Mouse (Mus musculus) embryonic stem cell, embryonic (primary cell): ENCODE results near the gene Rd3.

Experiments used
- CTCF ChIA-PET, 4 experiments: fragments of 300-600 bp in 2 of 4; fragments of 350-600 bp in 2 of 4; sonication (Branson Sonifier 250); formaldehyde crosslinking; loops; one replicate each; lab custom pipeline; 2022; ENCODE audit warnings: inconsistent platforms in 2 of 4; lab: Charles Lee
- POLR2A ChIA-PET, 4 experiments: fragments of 300-600 bp in 2 of 4; fragments of 350-600 bp in 2 of 4; sonication (Branson Sonifier 250); formaldehyde crosslinking; loops; one replicate each; lab custom pipeline; 2022; ENCODE audit warnings: antibody characterized with exemption in 4 of 4, inconsistent platforms in 1 of 4; lab: Charles Lee

Rd3 gene

DNA sequence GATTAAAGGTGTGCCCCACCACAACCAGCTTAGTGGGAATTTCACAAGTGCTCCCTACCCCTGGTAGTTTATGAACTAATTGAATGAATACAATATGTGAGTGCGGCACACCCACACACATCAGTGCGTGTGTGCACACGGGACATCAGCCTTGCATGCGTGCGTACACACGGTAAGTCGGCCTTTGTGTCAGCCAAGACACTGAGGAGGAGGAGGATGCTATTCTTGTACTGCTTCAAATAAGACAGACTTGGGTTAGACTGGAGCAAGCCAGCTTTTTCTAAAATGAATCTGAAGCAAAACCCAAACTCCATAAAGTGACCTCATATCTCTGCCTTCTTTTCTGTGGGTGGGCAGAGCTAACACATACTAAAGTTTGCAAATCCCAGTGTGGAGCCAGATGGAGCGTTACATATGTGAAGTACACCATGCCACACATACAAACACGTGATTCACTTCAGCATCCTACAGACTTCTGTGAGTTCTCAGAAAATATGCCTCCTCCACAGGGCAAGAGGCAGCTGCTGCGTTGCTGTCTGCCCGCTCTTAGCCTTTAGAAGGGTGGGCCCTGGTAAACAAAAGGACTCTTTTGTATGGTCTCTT is 24.3 kb upstream of the Rd3 start:
- POLR2A ChIA-PET, result interaction anchor here in 2 of 4 experiments (0.9 to 4.2 kb wide), 5 partner anchors 10 to 130 kb away, joined by 3 to 16 read pairs (median 4); no protein-coding TSS in a partner anchor
- CTCF ChIA-PET, result interaction anchor here in 1 of 4 experiments (2.0 kb wide), 1 partner anchor 12 kb away, joined by 10 read pairs; no protein-coding TSS in a partner anchor

DNA sequence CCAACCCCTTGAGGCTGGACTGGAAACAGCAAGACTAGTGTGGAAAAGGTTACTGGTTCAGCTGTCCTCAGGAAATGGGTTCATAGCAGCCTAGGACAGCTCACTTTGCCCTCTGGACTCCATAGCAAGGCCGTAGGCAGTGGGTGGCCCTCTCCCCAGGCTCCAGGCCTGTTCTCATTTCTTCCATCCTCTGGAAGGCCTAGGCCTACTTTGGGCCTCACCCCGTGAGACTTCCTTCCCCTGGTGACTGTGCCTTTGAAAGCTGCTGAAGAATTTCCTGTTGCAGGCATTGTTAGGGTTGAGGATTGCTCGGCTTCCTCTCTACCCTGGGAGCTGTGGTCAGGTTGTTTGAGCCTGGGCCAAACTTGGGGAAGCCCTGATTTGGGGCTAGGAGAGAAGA is 22.1 kb upstream of the Rd3 start:
- ChIA-PET POLR2A (interaction anchor here in 3 of 4 experiments (1.2 to 4.2 kb wide), 9 partner anchors 9 to 133 kb away, joined by 3 to 16 read pairs (median 6); no protein-coding TSS in a partner anchor), CTCF (interaction anchor here in 2 of 4 experiments (0.9 to 4.1 kb wide), 3 partner anchors 9 to 379 kb away, joined by 3 to 14 read pairs (median 13); partner anchors contain the start of genes Dtl (in 1 of the 2) and Ints7 (in 1 of the 2))

DNA sequence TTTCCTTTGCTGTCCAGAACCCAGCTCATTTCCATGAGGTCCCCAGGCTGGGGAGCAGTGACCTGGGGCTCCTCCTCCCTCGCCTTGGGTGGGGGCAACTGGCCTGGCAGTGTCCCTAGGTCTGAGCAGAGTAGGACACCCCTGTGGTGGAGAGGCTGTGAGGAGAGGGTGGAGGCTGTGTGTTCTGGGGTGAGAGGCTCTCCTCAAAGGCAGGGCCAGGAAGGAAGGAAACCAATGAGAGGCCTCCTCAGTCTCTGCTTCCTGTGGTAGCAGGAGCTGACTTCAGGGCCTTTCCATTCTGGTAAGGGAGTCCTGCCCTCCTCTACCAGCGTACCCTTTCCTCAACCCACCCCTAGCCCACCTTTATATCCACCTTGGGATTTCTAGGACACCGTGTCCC is 20.9 kb upstream of the Rd3 start:
- ChIA-PET POLR2A (interaction anchor here in 3 of 4 experiments (0.8 to 4.2 kb wide), 11 partner anchors 8 to 121 kb away, joined by 3 to 16 read pairs (median 3); no protein-coding TSS in a partner anchor), CTCF (interaction anchor here in 2 of 4 experiments (0.7 to 4.1 kb wide), 2 partner anchors 8 to 9 kb away, joined by 3 to 14 read pairs; no protein-coding TSS in a partner anchor)

DNA sequence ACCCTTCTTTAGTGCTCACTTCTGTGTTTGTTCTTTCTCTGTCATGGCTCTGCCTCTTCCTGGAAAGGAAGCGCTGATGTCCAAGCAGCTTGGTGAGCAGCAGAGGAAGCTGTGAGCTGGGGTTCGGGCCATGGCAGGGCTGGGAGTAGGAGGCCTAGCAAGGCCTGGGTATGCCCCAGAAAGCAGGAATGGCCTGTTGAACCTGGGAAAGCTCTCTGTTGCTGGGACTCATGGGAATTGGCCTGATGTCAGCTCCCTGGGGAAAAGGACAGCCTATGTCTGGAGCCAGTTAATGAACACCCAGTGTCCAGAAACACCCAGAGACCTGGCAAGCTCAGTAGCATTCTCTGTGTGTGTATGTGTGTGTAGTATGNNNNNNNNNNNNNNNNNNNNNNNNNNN is 20.3 kb upstream of the Rd3 start:
- ChIA-PET CTCF (interaction anchor here in 2 of 4 experiments (0.7 to 4.1 kb wide), 2 partner anchors 8 kb away, joined by 3 to 14 read pairs; no protein-coding TSS in a partner anchor), POLR2A (interaction anchor here in 3 of 4 experiments (0.8 to 2.9 kb wide), 8 partner anchors 10 to 122 kb away, joined by 3 to 12 read pairs (median 3); no protein-coding TSS in a partner anchor)

DNA sequence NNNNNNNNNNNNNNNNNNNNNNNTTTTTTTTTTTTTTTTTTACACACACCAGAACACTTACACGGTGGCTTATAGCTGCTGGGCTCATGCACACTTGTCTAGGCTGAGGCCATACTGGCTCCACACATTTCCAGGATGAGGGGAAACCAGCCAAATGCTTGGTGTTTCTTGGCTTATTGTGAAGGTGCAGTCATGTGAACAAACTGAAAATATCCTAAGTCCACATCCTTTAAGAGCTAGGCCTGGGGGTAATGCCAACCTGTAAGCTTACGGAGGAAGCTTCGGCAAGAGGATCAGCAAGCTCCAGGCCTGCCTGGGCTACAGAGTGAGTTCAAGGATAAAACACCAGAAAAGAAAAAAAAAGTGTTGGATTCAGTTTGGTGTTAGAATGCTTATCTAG is 19.8 kb upstream of the Rd3 start:
- ChIA-PET CTCF (interaction anchor here (0.7 to 4.1 kb wide), 4 partner anchors 7 to 785 kb away, joined by 3 to 14 read pairs (median 4); partner anchors contain the start of gene Traf5 (in 1 of the 4)), POLR2A (interaction anchor here in 3 of 4 experiments (0.6 to 2.9 kb wide), 9 partner anchors 11 to 122 kb away, joined by 3 to 12 read pairs (median 3); no protein-coding TSS in a partner anchor)

DNA sequence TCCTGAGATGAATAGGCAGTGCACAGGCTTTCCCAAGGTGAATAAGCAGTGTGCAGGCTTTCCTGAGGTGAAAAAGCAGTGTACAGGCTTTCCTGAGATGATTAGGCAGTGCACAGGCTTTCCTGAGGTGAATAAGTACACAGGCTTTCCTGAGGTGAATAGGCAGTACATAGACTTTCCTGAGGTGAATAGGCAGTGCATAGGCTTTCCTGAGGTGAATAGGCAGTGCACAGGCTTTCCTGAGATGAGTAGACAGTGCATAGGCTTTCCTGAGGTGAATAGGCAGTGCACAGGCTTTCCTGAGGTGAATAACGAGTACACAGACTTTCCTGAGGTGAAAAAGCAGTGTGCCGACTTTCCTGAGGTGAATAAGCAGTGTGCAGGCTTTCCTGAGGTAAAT is 16.2 kb upstream of the Rd3 start:
- CTCF ChIA-PET, result no interaction called here
- POLR2A ChIA-PET, result interaction anchor here in 1 of 4 experiments (1.2 kb wide), 1 partner anchor 14 kb away, joined by 6 read pairs; no protein-coding TSS in a partner anchor

DNA sequence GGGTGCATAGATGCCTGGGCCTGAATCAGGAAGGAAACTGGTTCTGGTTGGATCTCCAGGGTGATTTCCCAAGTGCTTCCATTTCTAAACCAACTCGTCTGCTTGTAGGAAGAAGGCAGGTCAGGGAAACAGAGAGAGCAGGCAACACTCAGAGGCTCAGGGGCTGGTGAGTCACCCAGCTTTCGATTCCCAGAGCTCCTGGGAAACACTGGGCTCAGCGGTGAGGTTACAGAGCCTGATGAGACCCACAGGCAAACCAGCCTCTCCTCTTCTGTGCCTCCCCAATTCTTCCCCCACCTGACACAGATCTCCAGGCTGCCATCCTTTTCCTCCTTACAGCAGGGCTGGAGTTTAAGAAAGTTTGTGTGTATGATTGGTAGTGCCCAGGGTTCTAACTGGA is 13.8 kb upstream of the Rd3 start:
- CTCF ChIA-PET, result interaction anchor here (0.6 to 3.0 kb wide), 30 partner anchors 9 to 1994 kb away, joined by 3 to 48 read pairs (median 8); partner anchors contain the start of genes Rd3 (in 2 of the 4), Slc30a1 (in 2 of the 4) and Traf5 (in 2 of the 4)

DNA sequence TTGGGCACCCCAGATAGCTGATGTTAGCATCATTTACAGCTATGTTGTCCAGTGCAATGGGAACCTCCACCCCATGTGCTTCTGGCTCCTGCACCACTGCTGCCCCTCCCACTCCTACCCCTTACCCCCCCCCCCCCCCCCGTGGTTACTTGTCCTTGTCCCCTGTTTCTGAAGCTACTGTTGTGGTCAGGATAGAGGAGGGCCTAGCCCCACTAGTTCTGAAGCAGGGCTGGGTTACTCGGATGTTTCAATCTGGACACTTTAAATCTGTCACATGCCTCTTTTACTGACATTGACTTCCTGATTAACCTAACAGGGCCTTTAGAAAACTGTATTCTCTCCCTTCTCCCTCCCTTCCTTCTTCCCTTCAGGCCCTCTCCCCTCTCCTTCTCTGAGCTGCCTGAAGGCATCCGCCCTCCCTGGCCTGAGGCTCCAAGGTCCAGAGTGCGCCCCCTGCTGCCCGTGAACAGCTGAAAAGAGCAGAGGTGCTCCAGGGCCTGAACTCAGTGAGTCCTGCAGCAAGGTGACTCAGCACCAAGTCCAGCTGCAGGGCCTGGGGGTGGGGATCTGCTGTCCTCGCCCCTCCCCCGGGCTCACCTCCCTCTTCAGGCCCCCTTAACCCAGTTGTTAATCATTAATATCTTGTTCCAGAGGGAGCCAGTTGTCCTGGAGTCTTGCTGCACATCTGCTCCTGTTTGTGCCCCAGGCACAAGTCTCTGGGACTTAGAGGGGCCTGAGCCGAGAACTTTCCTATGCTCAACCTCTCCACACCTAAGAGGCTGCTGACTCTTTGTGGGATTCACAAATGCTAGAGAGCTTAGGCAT is 13.0 kb upstream of the Rd3 start:
- ChIA-PET POLR2A (interaction anchor here (0.5 to 2.9 kb wide), 44 partner anchors 9 to 782 kb away, joined by 3 to 25 read pairs (median 4); partner anchors contain the start of genes Slc30a1 (in 2 of the 4), Traf5 (in 2 of the 4), Dtl (in 1 of the 4) and Ints7 (in 1 of the 4)), CTCF (interaction anchor here (0.5 to 3.0 kb wide), 103 partner anchors 8 to 1994 kb away, joined by 3 to 48 read pairs (median 4); partner anchors contain the start of genes Traf5 (in 4 of the 4), Rd3 (in 2 of the 4), Slc30a1 (in 2 of the 4) and Kcnh1 (in 1 of the 4))

More for the DNA sequence above, 13.8 kb upstream of the Rd3 start:
- POLR2A ChIA-PET, result interaction anchor here in 3 of 4 experiments (0.5 to 2.9 kb wide), 18 partner anchors 9 to 485 kb away, joined by 3 to 25 read pairs (median 4); partner anchors contain the start of gene Slc30a1 (in 1 of the 3)

DNA sequence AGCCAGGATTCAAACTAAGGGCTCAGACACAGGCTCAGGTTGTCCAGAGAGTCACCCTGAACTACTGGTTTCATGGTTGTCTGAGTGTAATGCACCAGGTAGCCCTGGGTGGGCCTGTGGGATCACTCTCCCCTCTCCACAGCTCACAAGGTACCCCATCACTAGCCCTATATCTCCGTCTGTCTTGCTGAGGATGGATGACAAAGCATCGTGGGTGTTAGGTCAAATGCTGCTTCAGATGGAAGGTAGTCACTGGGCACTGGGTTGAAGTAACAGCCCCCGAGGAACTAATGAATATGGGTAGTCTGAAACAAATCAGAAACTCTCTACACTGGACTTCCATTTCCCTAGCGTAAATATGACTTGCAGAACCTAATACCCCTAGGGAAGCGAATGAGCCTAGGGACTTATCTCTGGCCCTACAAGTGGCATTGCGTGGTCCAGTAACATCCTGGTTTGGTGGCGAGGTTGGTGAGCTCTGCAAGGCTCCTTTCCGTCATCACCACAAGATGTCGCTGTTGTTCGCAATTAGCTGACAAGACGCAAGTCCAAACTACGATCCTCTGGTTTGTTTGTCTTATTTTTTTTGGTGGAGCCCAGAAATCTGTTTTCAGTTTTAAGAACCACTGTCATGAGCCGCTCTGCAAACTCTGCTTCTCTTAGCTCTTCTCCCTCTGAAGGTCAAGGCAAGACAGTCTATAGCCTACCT is 12.2 kb upstream of the Rd3 start:
- CTCF ChIA-PET, result interaction anchor here (0.5 to 3.0 kb wide), 105 partner anchors 8 to 1734 kb away, joined by 3 to 48 read pairs (median 4); partner anchors contain the start of genes Traf5 (in 4 of the 4), Rd3 (in 2 of the 4), Slc30a1 (in 2 of the 4) and Dtl (in 1 of the 4)
- POLR2A ChIA-PET, result interaction anchor here (0.8 to 2.9 kb wide), 38 partner anchors 9 to 781 kb away, joined by 3 to 25 read pairs (median 4); partner anchors contain the start of genes Traf5 (in 3 of the 4), Slc30a1 (in 2 of the 4), Dtl (in 1 of the 4) and Ints7 (in 1 of the 4)

DNA sequence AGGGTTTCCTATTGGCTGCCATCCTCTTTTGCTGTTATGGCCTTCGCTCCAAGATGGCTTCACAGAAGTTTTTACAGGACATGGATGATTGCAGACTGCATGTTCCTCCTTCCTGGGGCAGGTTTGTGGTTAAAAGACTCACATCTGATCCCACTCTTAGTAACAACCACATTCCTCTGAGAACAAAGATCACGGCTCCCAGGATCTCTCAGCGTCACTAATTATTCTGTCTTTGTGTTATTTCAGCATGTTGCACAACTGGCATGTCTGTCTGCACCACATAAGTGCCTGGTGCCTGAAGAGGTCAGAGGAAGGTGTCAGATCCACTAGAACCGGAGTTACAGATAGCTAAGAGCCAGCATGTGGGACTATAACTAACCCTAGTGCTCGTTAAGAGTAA is 7.2 kb upstream of the Rd3 start:
- CTCF ChIA-PET, result no interaction called here
- POLR2A ChIA-PET, result no interaction called here

DNA sequence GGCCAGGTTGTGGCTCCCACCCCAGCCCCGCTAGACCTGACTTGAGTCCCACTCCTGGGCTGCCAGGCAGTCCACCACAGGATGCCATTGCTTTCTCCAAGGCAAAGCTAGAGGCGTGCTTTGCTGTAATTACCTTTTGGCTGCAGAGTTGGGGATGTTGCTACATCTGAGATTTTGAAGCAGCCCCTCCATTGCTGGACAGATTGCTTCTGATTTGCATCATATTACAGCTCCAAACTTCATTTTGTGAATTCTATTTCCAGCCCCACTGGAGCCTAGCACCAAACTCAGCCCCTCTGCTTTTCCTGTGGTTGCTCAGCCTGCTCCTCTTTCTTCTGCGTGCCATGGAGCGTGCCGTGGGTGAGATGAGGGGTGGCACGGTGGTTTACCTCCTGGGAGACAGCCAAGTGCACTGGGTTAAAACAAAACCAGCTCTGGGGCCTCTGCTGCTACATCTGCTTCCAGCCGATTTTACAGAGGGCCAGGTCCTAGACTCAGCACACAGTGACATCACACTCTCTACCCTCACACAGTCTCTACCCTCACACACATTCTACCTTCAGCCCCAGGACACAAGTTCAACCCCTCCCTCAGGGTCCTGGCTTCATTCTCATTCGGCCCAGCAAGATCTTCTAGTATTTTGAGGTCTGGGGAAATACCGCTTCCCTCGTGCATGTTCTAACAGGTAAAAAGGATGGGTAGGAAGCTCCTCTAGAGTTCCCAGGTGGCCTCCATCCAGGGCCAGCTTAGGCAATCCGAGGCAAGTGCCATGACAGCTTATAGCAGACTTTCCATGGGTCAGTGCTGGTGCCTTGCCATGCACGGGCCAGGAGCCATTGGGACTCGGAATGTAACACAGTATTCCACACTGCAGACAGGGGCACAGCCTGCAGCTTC is 2.4 kb upstream of the Rd3 start:
- POLR2A ChIA-PET, result interaction anchor here in 2 of 4 experiments (0.5 to 1.0 kb wide), 3 partner anchors 10 to 42 kb away, joined by 3 to 5 read pairs (median 3); no protein-coding TSS in a partner anchor
- CTCF ChIA-PET, result interaction anchor here in 3 of 4 experiments (0.6 to 2.8 kb wide), 6 partner anchors 9 to 755 kb away, joined by 3 to 21 read pairs (median 4); no protein-coding TSS in a partner anchor

DNA sequence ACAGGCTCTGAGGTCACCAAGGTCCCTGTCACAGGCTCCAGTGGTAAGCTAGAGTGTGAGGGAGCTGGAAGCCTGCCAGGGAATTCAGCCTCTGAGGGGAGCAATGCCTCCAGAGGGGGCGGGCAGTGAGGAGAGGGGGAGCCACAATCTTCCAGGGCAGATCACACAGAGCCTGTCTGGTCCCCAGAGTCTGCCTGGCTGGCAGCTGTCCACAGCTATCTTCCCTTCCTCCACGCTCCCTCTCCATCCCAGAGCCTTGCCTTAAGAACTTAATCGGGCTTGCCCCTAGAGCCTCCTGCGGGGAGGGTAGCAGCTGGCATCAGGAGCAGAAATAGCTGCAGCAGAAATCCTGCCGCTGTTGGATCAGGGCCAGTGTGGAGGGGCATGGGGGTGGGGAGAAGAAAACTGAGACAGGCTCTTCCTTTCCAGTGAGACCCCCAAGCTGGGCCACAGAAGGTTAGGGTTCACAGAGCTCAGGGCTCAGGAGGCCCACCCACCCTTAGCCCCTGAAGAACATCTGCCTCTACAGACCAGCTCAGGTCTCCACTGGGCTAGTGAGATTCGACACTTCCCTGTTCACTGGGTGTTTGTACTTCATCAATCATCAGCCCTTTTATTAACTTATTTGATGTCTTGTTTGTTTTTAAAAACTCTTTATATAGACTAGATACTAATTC is 4.4 kb downstream of the Rd3 start:
- ChIA-PET POLR2A (no interaction called here), CTCF (interaction anchor here in 1 of 4 experiments (0.7 to 1.3 kb wide), 4 partner anchors 17 to 54 kb away, joined by 3 to 5 read pairs (median 4); no protein-coding TSS in a partner anchor)

DNA sequence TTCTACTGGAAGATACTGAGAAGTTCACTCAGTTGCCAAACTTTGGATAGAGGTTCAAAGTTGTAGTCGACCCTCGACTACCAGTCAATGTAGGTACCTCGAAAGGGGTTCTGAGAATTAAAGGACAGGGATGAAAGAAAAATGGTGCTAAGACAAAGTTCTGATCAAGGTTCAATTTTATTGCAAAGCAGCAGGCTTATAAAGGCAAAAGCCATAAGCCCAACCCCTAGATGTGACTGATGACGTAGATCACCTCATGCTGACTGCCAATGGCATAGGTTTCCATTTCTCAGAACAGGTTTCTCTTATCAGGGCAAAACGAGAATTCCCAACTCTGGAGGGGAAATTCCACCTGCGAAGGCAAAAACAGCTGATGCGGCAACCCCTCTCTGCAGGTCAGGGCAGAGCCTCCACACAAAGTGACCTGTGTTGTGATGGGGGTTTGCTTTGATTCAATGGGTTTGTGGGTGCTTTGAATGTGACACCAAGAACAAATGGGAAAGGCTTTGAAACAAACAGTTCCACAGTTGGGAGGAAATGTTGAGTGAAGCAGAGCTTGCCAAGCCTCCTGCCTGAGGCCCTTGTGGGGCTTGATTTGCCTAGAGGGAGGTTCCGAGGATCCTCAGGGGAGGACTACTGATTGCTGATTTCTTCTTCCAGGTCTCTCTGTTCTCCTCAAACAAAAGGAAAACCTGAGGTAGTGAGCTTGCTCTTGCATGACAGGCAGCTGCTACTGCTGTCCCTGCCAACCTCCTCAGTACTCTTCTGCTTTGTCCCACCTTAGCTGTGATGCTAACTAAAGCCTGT is 9.7 kb downstream of the Rd3 start:
- ChIA-PET POLR2A (interaction anchor here in 2 of 4 experiments (0.6 kb wide), 2 partner anchors 11 to 134 kb away, joined by 3 read pairs; no protein-coding TSS in a partner anchor), CTCF (no interaction called here)

DNA sequence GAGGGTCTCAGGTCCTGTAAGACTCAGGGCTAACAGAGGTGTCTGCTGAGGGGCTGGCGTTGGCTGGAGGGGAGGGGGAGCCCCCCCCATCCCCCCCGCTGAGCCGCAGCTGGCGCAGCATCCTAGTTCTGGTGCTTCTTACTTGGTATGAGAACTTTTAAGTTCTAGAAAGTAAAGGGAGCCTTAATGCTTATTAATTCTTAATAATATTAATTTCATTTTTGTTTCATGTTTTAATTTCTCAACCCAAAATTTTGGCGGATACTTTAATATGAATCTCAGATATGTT is 10.3 kb downstream of the Rd3 start:
- CTCF ChIA-PET, result no interaction called here
- POLR2A ChIA-PET, result interaction anchor here in 1 of 4 experiments (0.6 kb wide), 1 partner anchor 135 kb away, joined by 3 read pairs; no protein-coding TSS in a partner anchor

DNA sequence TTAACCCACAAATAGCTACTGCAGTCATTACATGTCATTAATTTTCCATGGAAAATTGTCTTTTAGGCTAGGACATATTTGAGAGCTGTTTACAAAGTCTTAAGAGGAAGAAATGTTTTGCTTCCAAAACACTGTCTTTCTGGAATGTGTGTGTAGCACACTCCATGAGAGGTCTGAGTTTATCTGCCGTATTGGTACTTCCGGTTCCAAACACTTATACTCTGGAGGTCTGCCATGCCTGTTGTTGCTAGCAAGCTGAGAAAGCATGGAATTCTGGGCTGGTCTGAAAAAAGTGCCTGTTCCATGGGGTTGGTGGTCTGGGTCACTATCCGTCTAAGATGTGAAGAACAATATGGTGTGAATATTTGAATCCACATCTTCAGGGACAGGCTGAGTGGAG is 11.5 kb downstream of the Rd3 start:
- ChIA-PET POLR2A (interaction anchor here in 2 of 4 experiments (0.7 to 1.2 kb wide), 2 partner anchors 58 to 322 kb away, joined by 3 to 5 read pairs; no protein-coding TSS in a partner anchor), CTCF (interaction anchor here in 1 of 4 experiments (1.1 to 1.2 kb wide), 2 partner anchors 23 to 104 kb away, joined by 3 to 4 read pairs; partner anchors contain the start of gene Traf5)
